Mouse (Mus musculus): ENCODE data around the gene Patl2.

Gene Patl2

DNA sequence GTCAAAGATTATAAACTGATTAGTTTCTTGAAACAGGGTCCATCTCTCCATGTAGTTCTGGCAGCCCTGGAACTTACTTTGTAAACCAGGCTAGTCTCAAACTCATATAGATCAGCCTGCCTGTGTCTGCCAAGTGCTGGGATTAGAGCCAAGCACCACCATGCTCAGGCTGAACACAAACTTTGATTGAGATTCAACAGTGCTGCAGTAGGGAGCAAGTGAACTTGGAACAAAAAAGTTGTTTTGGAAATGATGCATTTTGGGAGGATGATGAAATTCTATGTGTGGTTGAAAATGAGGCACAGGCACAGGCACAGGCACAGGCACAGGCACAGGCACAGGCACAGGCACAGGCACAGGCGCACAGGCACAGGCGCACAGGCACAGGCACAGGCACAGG, 13.8 kb downstream of the Patl2 start:
- DNase-seq (ENCODE audit: low spot score): no peak

DNA sequence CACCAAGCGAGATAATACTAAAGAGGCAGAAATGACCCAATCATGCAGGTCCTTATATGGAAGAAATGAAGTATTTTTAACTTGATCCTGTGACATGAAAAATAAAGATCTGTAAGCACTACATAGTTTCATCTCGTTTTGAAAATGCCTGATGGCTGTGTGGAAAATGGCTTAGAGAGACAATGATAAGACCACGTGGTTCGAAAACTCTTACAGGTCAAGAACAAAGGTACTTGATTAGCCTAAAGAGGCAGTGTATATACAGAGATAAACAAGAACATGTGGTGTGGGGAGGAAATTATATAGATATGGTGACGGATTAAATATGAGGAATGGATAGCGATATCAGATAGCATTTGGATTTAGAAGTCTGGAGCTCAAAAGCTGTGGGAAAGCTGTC, 14.7 kb downstream of the Patl2 start:
- DNase-seq (ENCODE audit: low spot score): no peak

- no peak for DNase-seq (ENCODE audit: low spot score)
These were observed 21.7 kb downstream of the Patl2 start for GRCm38 (mm10) chr2:122164293-122164692.

DNA sequence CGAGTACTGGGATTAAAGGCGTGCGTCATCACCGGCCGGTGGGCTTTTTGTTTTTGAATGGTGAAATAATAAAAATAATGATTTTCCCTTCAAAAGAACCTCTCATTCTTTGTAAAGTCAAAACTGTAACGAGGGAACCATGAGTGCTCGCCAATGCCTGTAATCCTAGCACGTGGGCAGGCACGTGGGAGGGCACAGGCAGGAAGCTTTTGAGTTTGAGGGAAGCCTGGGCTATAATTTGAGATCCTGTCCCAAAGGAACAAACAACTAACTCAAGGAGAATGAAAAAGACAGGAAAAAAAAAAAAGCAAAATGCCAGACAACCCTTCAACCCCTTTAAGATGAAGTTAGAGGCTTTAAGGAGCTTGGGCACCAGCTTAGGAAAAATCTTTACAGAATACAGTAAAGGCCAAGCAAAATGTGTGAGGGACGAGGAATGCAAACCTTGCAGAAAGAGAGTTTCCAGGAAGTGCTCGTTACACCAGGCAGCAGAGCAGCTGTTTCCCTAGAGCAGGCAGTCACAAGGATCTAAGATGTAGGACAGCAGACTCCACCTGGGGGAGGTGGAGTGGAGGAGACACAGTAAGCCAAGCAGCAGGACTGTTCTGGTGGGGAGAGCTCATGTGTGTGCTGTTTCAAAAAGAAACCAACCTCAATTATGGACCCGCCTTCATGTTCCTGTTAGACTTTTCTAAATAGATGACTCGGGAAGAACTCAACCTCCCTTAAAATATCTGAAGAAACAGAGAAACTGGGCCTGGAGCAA, 22.4 kb downstream of the Patl2 start:
- no peak for DNase-seq (ENCODE audit: low spot score)

- DNase-seq (ENCODE audit: low spot score): no peak
These were observed 23.5 kb downstream of the Patl2 start for GRCm38 (mm10) chr2:122162529-122162928.

DNA sequence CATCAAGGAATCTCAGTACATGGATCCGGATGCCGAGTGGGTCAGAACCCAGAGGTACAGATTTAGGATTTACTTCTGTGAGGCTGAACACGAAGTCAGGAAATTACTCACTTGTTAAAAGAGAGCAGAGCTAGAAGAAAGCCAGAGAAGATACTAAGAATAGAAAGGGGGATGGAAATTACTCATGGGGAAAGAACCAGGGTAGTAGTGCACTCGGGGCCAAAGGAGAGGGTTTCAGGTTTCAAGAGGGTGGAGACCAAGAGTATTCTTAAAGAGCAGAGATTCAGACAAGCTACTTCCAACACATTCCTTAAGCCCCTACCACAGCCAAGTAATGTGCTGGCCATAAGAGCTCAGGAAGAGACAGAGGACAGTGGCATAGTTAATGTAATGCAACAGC, 24.4 kb downstream of the Patl2 start:
- no peak for DNase-seq (ENCODE audit: low spot score)

DNA sequence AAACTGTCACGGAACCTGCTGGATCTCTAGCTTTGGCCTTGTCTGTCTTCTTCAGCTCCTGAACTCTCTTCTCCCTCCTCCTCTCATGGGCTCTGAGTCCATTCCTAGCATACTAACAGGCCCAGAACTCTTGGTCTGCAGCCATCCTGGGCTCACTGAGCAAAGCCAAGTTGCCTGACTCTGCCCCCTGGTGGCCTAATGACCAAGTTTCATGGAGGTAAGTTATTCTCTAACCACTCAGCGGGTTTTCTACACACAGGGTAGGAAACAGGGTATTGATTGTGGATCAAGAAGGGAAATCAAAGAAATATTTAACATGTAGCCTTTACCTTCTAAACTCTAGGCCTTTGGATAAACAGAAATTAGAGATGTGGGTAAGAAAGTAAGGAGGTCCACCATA, 25.3 kb downstream of the Patl2 start, which contains the start of gene Trim69:
Gene Trim69 (plus strand): TSS at position 21 of the 400 bp plus-strand sequence.
- DNase-seq (ENCODE audit: low spot score): peak; percentile 27

DNA sequence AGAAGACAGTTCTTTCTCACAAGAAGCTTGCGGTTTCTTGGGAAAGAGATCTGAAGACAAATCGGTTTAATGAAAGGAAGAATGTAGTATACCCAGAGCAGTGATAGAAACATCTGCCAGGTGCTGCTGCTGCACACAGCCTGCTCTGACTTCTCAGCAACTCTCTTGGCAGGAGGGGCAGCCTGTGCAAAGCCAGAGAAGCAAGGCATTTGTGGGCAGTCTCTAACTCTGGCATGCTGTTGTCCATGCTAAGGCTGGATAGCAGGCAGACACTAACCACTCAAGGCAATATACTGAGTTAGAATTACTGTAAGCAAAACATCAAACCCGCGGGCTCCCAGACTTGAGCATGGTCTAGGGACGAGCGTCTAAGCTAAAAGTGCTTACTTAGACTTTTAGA, 26.3 kb downstream of the Patl2 start:
- no peak for DNase-seq (ENCODE audit: low spot score)

DNA sequence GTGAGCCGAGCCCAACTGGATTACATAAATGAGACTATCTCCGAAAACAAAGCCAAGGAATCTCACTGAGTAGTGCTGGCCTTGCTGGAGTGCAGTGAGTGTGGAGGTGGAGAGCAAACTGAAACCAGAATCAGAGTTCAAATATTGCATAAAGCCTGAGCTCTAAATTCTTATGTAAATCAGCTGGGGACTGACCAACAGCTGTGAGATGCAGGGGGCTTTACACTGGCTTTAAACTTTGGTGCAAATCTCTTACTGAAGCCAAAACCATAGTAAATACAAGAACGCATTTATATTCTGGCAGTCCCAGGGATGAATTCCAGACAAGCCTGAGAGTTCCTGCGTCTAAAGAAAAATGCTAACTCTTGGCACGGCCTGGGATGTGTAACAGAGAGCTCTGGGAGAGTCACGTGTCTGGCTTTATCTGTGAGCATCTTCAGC, 27.6 kb downstream of the Patl2 start:
- DNase-seq (ENCODE audit: low spot score): no peak

GRCm38 (mm10) chr2:122157561-122157960, 28.4 kb downstream of the Patl2 start:
- DNase-seq (ENCODE audit: low spot score): no peak

GRCm38 (mm10) chr2:122156051-122156700, 29.8 kb downstream of the Patl2 start:
- no peak for DNase-seq (ENCODE audit: low spot score)

- no peak for DNase-seq (ENCODE audit: low spot score)
These were observed 30.7 kb downstream of the Patl2 start for GRCm38 (mm10) chr2:122155292-122155691.

DNA sequence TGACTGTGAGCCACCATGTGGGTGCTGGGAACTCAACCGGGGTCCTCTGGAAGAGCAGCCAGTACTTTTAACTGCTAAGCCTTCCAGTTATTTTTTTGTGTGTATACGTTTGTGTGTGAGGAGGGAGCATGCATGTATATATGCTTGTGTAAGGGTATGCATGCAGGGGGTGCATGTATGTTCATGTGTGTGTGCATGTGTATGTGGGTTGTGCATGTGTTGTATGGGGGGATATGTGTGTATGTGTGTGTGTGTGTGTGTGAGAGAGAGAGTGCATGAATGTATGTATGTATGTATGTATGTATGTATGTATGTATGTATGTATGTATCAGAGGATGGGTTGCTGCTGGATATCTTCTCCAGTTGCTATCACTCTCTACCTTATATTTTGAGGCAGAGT, 31.5 kb downstream of the Patl2 start:
- DNase-seq (ENCODE audit: low spot score): no peak

DNA sequence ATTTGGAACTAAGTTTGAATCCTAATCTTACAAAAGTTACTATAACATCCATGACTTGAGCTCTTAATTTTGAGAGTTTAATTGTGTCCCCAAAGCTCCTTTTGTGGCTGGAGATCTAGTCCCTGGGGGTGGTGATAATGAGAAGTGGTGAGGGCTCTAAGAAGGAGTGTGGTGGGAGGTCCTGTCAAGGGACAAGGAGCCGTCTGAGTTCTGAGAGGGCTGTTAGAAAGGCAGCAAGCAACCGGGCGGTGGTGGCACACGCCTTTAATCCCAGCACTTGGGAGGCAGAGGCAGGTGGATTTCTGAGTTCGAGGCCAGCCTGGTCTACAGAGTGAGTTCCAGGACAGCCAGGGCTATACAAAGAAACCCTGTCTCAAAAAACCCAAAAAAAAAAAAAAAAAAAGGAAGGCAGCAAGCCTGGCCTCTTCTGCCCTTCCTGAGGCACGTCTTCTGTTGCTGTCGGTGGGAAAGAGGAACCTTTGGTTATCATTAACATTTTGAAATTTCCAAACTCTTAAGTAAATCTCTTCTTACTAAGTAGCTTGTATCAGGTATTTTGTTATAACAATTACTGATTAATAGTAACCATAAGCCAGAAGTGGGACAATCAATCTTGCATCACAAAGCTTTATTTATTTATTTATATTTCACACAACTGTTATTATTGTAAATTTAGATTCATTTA, 32.2 kb downstream of the Patl2 start:
- DNase-seq (ENCODE audit: low spot score): no peak

GRCm38 (mm10) chr2:122152850-122153249, 33.1 kb downstream of the Patl2 start:
- DNase-seq (ENCODE audit: low spot score): no peak

DNA sequence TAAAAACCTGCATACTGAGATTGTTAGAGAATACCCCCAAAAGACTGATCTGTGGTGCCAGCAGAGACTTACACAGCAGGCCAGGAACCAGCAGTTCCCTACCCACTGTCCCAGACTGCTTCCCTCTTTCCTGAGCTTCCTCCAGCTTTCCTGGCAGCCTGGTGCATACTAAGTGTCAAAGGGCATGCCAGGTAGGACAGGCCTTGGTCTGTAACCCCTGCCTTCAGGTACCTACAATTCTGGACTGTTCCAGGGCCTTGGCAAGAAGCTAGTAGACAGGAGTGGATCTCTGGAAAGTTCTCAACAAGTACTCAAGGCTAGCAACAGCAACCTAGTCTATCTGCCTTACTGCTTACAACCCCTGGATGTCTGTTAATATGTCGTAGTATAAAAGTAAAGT, 34.8 kb downstream of the Patl2 start:
- DNase-seq (ENCODE audit: low spot score): no peak

GRCm38 (mm10) chr2:122149716-122150115, 36.3 kb downstream of the Patl2 start:
- DNase-seq (ENCODE audit: low spot score): no peak

- DNase-seq (ENCODE audit: low spot score): no peak
These were observed 36.7 kb downstream of the Patl2 start for GRCm38 (mm10) chr2:122149316-122149715.

DNA sequence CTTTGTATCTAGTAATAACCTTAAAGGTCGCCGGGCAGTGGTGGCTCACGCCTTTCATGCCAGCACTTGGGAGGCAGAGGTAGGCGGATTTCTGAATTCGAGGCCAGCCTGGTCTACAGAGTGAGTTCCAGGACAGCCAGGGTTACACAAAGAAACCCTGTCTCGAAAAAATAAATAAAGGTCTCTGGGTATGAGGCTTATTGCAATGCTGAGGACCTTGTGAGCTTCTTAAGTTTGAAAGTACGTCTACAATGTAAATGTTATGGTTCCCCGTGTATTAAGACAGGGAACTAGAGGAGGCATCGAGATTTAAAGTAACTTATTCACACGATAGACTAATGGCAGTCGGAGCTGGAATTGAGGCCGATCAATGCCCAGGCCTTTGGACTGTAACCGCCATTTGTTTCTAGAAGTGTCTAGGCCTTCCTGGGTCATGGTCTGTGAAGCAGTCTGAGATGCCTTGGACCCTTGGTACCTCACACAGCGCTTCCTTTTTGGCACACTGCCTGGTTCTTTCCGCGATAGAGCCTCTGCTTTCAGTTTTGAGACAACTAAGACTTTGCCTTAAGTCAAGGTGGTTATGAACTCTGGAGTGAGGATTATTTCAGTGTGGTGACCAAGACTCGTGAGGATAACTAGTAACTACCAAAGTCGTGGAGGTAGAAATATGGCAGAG, 37.6 kb downstream of the Patl2 start:
- peak; percentile 37 for DNase-seq (ENCODE audit: low spot score)

- peak; percentile 86 for DNase-seq (ENCODE audit: low spot score)
These were observed 38.3 kb downstream of the Patl2 start, which contains the start of gene B2m for GRCm38 (mm10) chr2:122147508-122148241. Gene B2m, plus strand, starts transcription at chr2:122147686.

DNA sequence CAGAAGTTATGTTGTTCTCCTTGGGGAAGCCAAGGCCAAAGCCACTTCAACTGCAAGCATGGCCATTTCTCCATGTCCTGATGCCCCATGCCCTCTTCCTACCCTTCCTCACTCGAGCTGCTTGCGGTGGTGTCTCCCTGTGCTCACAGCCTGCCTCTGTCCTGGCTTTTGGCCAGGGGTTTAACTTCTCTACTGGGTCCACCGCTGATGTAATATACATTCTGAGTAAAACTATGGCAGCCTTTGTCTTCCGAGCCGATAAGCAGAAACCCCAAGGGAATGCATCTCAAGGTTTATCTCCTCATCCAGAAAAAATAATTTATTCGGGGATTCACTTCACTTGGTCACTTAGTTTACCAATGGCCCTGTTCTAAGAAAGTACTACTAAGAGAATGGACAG, 39.3 kb downstream of the Patl2 start:
- no peak for DNase-seq (ENCODE audit: low spot score)

DNA sequence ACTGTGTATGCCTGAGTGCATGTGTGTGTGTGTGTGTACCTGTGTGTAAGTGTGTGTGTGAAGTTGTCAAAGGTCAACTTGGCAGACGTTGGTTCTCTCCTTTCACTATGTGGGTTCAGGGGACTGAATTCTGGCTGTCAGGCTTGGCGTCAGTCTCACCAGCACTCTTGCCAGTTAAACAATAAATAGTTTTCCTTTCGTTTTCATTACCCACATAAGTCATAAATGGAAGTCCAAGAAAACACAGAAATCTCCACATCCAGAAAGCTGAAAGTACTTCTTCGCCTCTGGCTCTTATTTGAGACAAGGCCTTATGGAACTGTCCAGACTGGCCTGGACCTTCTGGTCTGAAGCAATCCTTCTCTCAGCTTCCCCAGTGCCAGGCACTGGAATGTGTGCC, 40.2 kb downstream of the Patl2 start:
- no peak for DNase-seq (ENCODE audit: low spot score)
